Mouse (Mus musculus): ENCODE results near the gene Hdac9.

- no peak for TF ChIP-seq CTCF (IDR thresholded peaks at IDR 0.05; ENCODE audit: low read depth, low read length)
- TF ChIP-seq POLR2A (IDR thresholded peaks at IDR 0.05; ENCODE audit: borderline replicate concordance, low read depth, low read length) = no peak
Measured at GRCm38 (mm10) chr12:34312113-34312719, 604.7 kb downstream of the Hdac9 start.

Measured in bone marrow macrophage, adult 2 months (primary cell).